Mouse (Mus musculus): ENCODE results near the gene Adamts6. TPM values are rescaled to one million over a fixed set of nuclear protein-coding genes. Genes with fewer than 3 reads are reported as not detected.

Adamts6 gene
- polyA plus RNA-seq (2016; fragmentation: Nextera tagmentation; extraction: Ambion mirVana) = 1.8 and 3.6 TPM in 2 replicates

GRCm38 (mm10) chr13:104287366-104288225 lies at the start of gene Adamts6:
Gene Adamts6 (plus strand): TSS chr13:104287835.
- H3K4me1 ChIP-seq = peaks cover 40% of the 10 kb centered on the region
- no peaks in the 10 kb centered on the region for H3K27me3 ChIP-seq (ENCODE audit: low read depth, poor library complexity, severe bottlenecking)
- H3K4me3 ChIP-seq = peak within 1 kb of the TSS; percentile 61
- DNase-seq (ENCODE audit: low spot score) = peak; percentile 34
- no peaks in the 10 kb centered on the region for H3K9me3 ChIP-seq (replicated peaks)
- peak within 1 kb of the TSS; percentile 83 for H3K27ac ChIP-seq (replicated peaks)
- no peaks in the 10 kb centered on the region for H3K36me3 ChIP-seq
- under 1% methylated on average over 23 of the region's 23 CpGs for WGBS

GRCm38 (mm10) chr13:104258997-104259396 lies 28.6 kb upstream of the Adamts6 start:
- Histone ChIP-seq H3K27ac (replicated peaks) (no peak overlapping the region), H3K4me1 (no peaks in the 10 kb centered on the region), H3K27me3 (ENCODE audit: low read depth, poor library complexity, severe bottlenecking) (no peaks in the 10 kb centered on the region), H3K9me3 (replicated peaks) (no peaks in the 10 kb centered on the region), H3K36me3 (no peaks in the 10 kb centered on the region), H3K4me3 (no peak overlapping the region)
- WGBS = 95% methylated on average over 3 of the region's 3 CpGs
- DNase-seq (ENCODE audit: low spot score) = no peak

GRCm38 (mm10) chr13:104285031-104285431 lies 2.6 kb upstream of the Adamts6 start:
- Histone ChIP-seq H3K9me3 (replicated peaks) (no peaks in the 10 kb centered on the region), H3K27me3 (ENCODE audit: low read depth, poor library complexity, severe bottlenecking) (no peaks in the 10 kb centered on the region), H3K4me1 (peaks cover 40% of the 10 kb centered on the region), H3K4me3 (no peak overlapping the region), H3K27ac (replicated peaks) (no peak overlapping the region), H3K36me3 (no peaks in the 10 kb centered on the region)
- WGBS = 5% methylated on average over 2 of the region's 2 CpGs
- DNase-seq (ENCODE audit: low spot score) = peak; percentile 11

- WGBS = 2% methylated on average over 10 of the region's 10 CpGs
- Histone ChIP-seq H3K36me3 (no peaks in the 10 kb centered on the region), H3K27me3 (ENCODE audit: low read depth, poor library complexity, severe bottlenecking) (no peaks in the 10 kb centered on the region), H3K4me1 (peaks cover 40% of the 10 kb centered on the region), H3K4me3 (peak overlapping the region; percentile 61), H3K9me3 (replicated peaks) (no peaks in the 10 kb centered on the region), H3K27ac (replicated peaks) (peak overlapping the region; percentile 83)
- DNase-seq (ENCODE audit: low spot score) = peak; percentile 13
Observed at GRCm38 (mm10) chr13:104285737-104286311, 1.8 kb upstream of the Adamts6 start.

GRCm38 (mm10) chr13:104286336-104286735 lies 1.3 kb upstream of the Adamts6 start:
- Histone ChIP-seq H3K9me3 (replicated peaks) (no peaks in the 10 kb centered on the region), H3K27me3 (ENCODE audit: low read depth, poor library complexity, severe bottlenecking) (no peaks in the 10 kb centered on the region), H3K27ac (replicated peaks) (peak overlapping the region; percentile 83), H3K36me3 (no peaks in the 10 kb centered on the region), H3K4me1 (peaks cover 40% of the 10 kb centered on the region), H3K4me3 (peak overlapping the region; percentile 61)
- no peak for DNase-seq (ENCODE audit: low spot score)
- WGBS = 2% methylated on average over 4 of the region's 4 CpGs

- H3K9me3 ChIP-seq (replicated peaks) = no peaks in the 10 kb centered on the region
- H3K27me3 ChIP-seq (ENCODE audit: low read depth, poor library complexity, severe bottlenecking) = no peaks in the 10 kb centered on the region
- peak overlapping the region; percentile 83 for H3K27ac ChIP-seq (replicated peaks)
- peak; percentile 92 for DNase-seq (ENCODE audit: low spot score)
- WGBS = 0% methylated on average over 10 of the region's 10 CpGs
- H3K36me3 ChIP-seq = no peaks in the 10 kb centered on the region
- H3K4me1 ChIP-seq = peaks cover 40% of the 10 kb centered on the region
- H3K4me3 ChIP-seq = peak overlapping the region; percentile 61
Observed at GRCm38 (mm10) chr13:104286897-104287309, 732 bp upstream of the Adamts6 start.

GRCm38 (mm10) chr13:104288226-104288859 lies 708 bp downstream of the Adamts6 start:
- Histone ChIP-seq H3K27ac (replicated peaks) (peak overlapping the region; percentile 83), H3K4me1 (peaks cover 40% of the 10 kb centered on the region), H3K9me3 (replicated peaks) (no peaks in the 10 kb centered on the region), H3K4me3 (peak overlapping the region; percentile 61), H3K27me3 (ENCODE audit: low read depth, poor library complexity, severe bottlenecking) (no peaks in the 10 kb centered on the region), H3K36me3 (no peaks in the 10 kb centered on the region)
- peak; percentile 28 for DNase-seq (ENCODE audit: low spot score)
- WGBS = 0% methylated on average over 7 of the region's 7 CpGs

GRCm38 (mm10) chr13:104289176-104289575 lies 1.5 kb downstream of the Adamts6 start:
- no peak for DNase-seq (ENCODE audit: low spot score)
- Histone ChIP-seq H3K4me3 (peak overlapping the region; percentile 61), H3K27ac (replicated peaks) (peak overlapping the region; percentile 83; the same call in 1 of the 2 replicates), H3K9me3 (replicated peaks) (no peaks in the 10 kb centered on the region), H3K36me3 (no peaks in the 10 kb centered on the region), H3K4me1 (peaks cover 40% of the 10 kb centered on the region), H3K27me3 (ENCODE audit: low read depth, poor library complexity, severe bottlenecking) (no peaks in the 10 kb centered on the region)

GRCm38 (mm10) chr13:104295472-104295871 lies 7.8 kb downstream of the Adamts6 start:
- H3K4me1 ChIP-seq = no peaks in the 10 kb centered on the region
- H3K27ac ChIP-seq (replicated peaks) = no peak overlapping the region
- WGBS = 93% methylated on average over 1 of the region's 1 CpGs
- H3K27me3 ChIP-seq (ENCODE audit: low read depth, poor library complexity, severe bottlenecking) = no peaks in the 10 kb centered on the region
- no peak overlapping the region for H3K4me3 ChIP-seq
- H3K36me3 ChIP-seq = peaks cover 19% of the 10 kb centered on the region
- no peaks in the 10 kb centered on the region for H3K9me3 ChIP-seq (replicated peaks)
- no peak for DNase-seq (ENCODE audit: low spot score)

- Histone ChIP-seq H3K27me3 (ENCODE audit: low read depth, poor library complexity, severe bottlenecking) (no peaks in the 10 kb centered on the region), H3K27ac (replicated peaks) (no peak overlapping the region), H3K4me3 (no peak overlapping the region), H3K36me3 (peaks cover 13% of the 10 kb centered on the region), H3K9me3 (replicated peaks) (no peaks in the 10 kb centered on the region), H3K4me1 (no peaks in the 10 kb centered on the region)
- 96% methylated on average over 3 of the region's 3 CpGs for WGBS
- no peak for DNase-seq (ENCODE audit: low spot score)
Observed at GRCm38 (mm10) chr13:104329336-104329735, 41.7 kb downstream of the Adamts6 start.

- DNase-seq (ENCODE audit: low spot score) = no peak
- H3K9me3 ChIP-seq (replicated peaks) = no peaks in the 10 kb centered on the region
- H3K27me3 ChIP-seq (ENCODE audit: low read depth, poor library complexity, severe bottlenecking) = no peaks in the 10 kb centered on the region
- peaks cover 13% of the 10 kb centered on the region for H3K36me3 ChIP-seq
- no peak overlapping the region for H3K27ac ChIP-seq (replicated peaks)
- no peak overlapping the region for H3K4me3 ChIP-seq
- H3K4me1 ChIP-seq = no peaks in the 10 kb centered on the region
- 95% methylated on average over 2 of the region's 2 CpGs for WGBS
Observed at GRCm38 (mm10) chr13:104329742-104330141, 42.1 kb downstream of the Adamts6 start.

- WGBS = 29% methylated on average over 5 of the region's 5 CpGs
- H3K27ac ChIP-seq (replicated peaks) = no peak overlapping the region
- peak; percentile 18 for DNase-seq (ENCODE audit: low spot score)
- H3K4me1 ChIP-seq = peaks cover 13% of the 10 kb centered on the region
- H3K27me3 ChIP-seq (ENCODE audit: low read depth, poor library complexity, severe bottlenecking) = no peaks in the 10 kb centered on the region
- H3K4me3 ChIP-seq = no peak overlapping the region
- peaks cover 9% of the 10 kb centered on the region for H3K36me3 ChIP-seq
- no peaks in the 10 kb centered on the region for H3K9me3 ChIP-seq (replicated peaks)
Observed at GRCm38 (mm10) chr13:104352590-104352989, 65.0 kb downstream of the Adamts6 start.

All from midbrain, embryonic 10.5 days (tissue).